Mouse (Mus musculus): Measurements from ENCODE around the gene Hoxa2.

DNA sequence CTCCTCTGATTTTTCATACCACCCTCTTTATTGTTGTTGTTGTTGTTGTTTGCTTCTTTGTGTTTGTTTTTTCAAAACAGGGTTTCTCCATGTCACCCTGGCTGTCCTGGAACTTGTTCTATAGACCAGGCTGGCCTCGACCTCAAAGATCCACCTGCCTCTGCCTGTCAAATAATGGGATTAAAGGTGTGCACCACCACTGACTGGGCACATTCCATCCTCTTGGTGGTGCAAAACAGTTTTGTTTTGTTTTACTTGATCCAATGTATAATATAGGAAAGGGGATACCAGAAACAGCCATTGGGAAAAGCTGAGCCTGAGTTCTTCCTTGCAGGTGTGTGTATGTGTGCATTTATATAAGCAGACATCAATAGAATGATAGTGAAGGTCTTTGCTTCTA lies 21.9 kb upstream of the Hoxa2 start:
- TF ChIP-seq CTCF (IDR thresholded peaks at IDR 0.05; ENCODE audit: low read depth) = no peak
- TF ChIP-seq EP300 (IDR thresholded peaks at IDR 0.05; ENCODE audit: low read depth) = no peak

Measured in heart, postnatal 0 days (tissue).